Mouse (Mus musculus) liver, adult 2 months (tissue): ENCODE data around the gene Txlnb. TPM values are rescaled to one million over a fixed set of nuclear protein-coding genes. Genes with fewer than 3 reads are reported as not detected.
"Not testable (repeated sequence)": the region's sequence is repeated elsewhere in the genome, so short reads cannot be mapped to it uniquely, and the experiment has no call there.

ENCODE experiments used
- DNase-seq: peaks from one replicate; pipeline ENCODE4 v3.0.0-alpha.2; 2011; ENCODE audit warnings: low read depth, low spot score; ENCODE audit errors: extremely low read depth
- H3K27ac ChIP-seq: fragments of 200-500 bp; replicated peaks from 2 replicates; pipeline ENCODE4 v1.5.1; 2012; ENCODE audit warnings: low read depth, mild to moderate bottlenecking, control low read depth, inconsistent platforms, low read length; ENCODE audit not compliant: insufficient read depth
- H3K27me3 ChIP-seq: fragments of 200-500 bp; 2 replicates; pipeline ENCODE4 v1.6.1; 2012; ENCODE audit warnings: mild to moderate bottlenecking, moderate library complexity, low read length, inconsistent platforms; ENCODE audit not compliant: control insufficient read depth, insufficient read depth
- H3K36me3 ChIP-seq: fragments of 200-500 bp; 2 replicates; pipeline ENCODE4 v1.6.1; 2012; ENCODE audit warnings: low read length, inconsistent platforms; ENCODE audit not compliant: control insufficient read depth, insufficient read depth
- H3K4me1 ChIP-seq: fragments of 200-500 bp; 2 replicates; pipeline ENCODE4 v1.6.1; 2011; ENCODE audit warnings: low read length; ENCODE audit not compliant: control insufficient read depth, insufficient read depth
- H3K4me3 ChIP-seq: fragments of 200-500 bp; 2 replicates; pipeline ENCODE4 v1.5.1; 2011; ENCODE audit warnings: low read depth, mild to moderate bottlenecking, control low read depth, low read length, moderate library complexity; ENCODE audit not compliant: insufficient read depth
- H3K79me2 ChIP-seq: fragments of 200-500 bp; 2 replicates; pipeline ENCODE4 v1.6.1; 2012; ENCODE audit warnings: inconsistent platforms, mild to moderate bottlenecking, low read length, moderate library complexity; ENCODE audit not compliant: control insufficient read depth, insufficient read depth
- H3K9ac ChIP-seq: fragments of 200-500 bp; 2 replicates; pipeline ENCODE4 v1.6.1; 2012; ENCODE audit warnings: low read depth, mild to moderate bottlenecking, control low read depth, inconsistent platforms, low read length
- CTCF ChIP-seq: fragments of 200-500 bp; IDR thresholded peaks from 2 replicates; pipeline ENCODE4 v1.5.1; 2011; ENCODE audit warnings: low read depth, low read length, control low read depth
- POLR2A ChIP-seq: fragments of 200-500 bp; IDR thresholded peaks from 2 replicates; pipeline ENCODE4 v1.6.1; 2011; ENCODE audit warnings: low read length, control low read depth; ENCODE audit not compliant: insufficient read depth; ENCODE audit errors: extremely low read depth
- WGBS: fragments of 180-500 bp; shearing (Covaris S2); methylation state at CpG from one replicate; pipeline ENCODE4 v1.1.7; 2018; 5-methylcytosine and 5-hydroxymethylcytosine counted together
- polyA plus RNA-seq: library from polyadenylated mRNA; depleted of rRNA; stranded (reverse); fragments of >200 nt; gene quantifications from 2 replicates; pipeline ENCODE4 v1.2.3, GENCODE M21; 2012
- total RNA-seq: library from RNA; depleted of rRNA; stranded (reverse); fragments of >200 nt; gene quantifications from 2 replicates; pipeline ENCODE4 v1.2.3, GENCODE M21; 2014

Txlnb gene
- total and polyA plus RNA-seq, 2 experiments = 0.18 TPM; not detected in 1

DNA sequence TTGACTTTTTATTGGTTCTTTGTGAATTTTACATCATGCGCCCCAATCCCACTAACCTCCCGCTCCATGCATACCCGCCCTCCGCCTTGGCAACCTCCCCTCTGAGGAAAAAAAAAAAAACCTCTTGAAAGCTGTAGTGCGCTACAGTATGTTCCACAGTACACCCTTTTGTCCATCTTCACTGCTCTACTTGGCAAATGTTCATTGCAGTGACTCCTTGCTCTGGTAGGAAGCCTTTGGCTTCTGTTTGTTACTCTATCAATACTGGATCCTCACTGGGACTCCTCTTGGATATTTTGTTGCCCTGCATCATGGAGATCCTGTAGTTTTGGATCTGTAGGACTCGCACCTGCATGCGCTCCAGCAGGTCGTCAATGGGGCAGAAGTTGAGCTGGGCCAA is 33.1 kb upstream of the Txlnb start:
- WGBS = 97% methylated on average over 8 of the region's 8 CpGs
- TF ChIP-seq POLR2A = no peak
- no peak for TF ChIP-seq CTCF
- H3K27me3 ChIP-seq = no peaks in the 10 kb centered on the region
- H3K4me1 ChIP-seq = peaks cover 3% of the 10 kb centered on the region; the same call in 1 of the 2 replicates
- DNase-seq = no peak
- H3K4me3 ChIP-seq = no peak overlapping the region
- H3K79me2 ChIP-seq = no peaks in the 10 kb centered on the region
- no peak overlapping the region for H3K27ac ChIP-seq
- H3K9ac ChIP-seq = no peak overlapping the region
- H3K36me3 ChIP-seq = no peaks in the 10 kb centered on the region

DNA sequence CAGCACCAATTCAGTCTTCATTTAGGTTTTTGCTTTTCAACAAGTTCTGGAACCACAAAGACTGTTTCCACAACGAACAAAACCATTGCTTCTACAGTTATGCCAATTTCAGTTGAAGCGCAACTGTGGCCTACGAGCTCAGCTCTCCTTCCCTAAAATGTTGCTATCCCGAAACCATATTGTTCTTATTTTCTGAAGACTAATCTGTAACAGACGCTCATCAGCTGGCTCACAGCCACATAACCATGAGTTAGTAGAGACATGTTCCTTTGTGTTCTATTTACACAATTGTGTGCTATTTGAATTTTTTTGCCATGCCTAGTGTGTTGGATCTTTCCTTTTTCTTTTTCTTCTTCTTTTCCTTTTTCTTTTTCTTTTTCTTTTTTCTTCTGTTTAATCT is 26.2 kb upstream of the Txlnb start:
- TF ChIP-seq CTCF (no peak), POLR2A (no peak)
- H3K4me1 ChIP-seq = no peaks in the 10 kb centered on the region
- WGBS = 88% methylated on average over 5 of the region's 5 CpGs
- no peaks in the 10 kb centered on the region for H3K36me3 ChIP-seq
- no peaks in the 10 kb centered on the region for H3K27me3 ChIP-seq
- no peak for DNase-seq
- no peak overlapping the region for H3K4me3 ChIP-seq
- H3K79me2 ChIP-seq = no peaks in the 10 kb centered on the region
- no peak overlapping the region for H3K27ac ChIP-seq
- H3K9ac ChIP-seq = no peak overlapping the region

DNA sequence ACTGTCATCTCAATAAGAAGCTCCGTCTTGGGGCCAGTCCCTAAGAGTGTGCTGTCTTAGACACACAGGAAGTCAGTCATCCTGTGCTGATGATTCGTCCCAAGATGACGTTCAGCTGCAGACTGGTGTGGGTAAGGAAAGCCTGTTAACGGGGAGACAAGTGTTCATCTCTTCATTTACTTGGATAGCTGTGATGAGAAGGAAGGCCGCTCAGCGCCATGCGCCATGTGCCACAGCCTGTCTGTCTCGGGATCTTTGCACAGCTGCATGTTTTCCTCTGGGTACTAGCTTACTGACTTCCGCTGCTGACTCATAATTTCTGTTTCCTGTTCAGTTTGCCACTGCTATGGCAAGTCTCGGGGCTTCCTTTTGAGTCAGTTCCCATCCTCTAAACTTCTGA is 23.7 kb upstream of the Txlnb start:
- 69% methylated on average over 10 of the region's 10 CpGs for WGBS
- H3K27me3 ChIP-seq = no peaks in the 10 kb centered on the region
- peak; percentile 44 for DNase-seq
- H3K4me3 ChIP-seq = no peak overlapping the region
- H3K36me3 ChIP-seq = no peaks in the 10 kb centered on the region
- TF ChIP-seq POLR2A = no peak
- TF ChIP-seq CTCF = no peak
- no peak overlapping the region for H3K9ac ChIP-seq
- H3K4me1 ChIP-seq = no peaks in the 10 kb centered on the region
- H3K27ac ChIP-seq = no peak overlapping the region
- no peaks in the 10 kb centered on the region for H3K79me2 ChIP-seq

GRCm38 (mm10) chr10:17774366-17774765 is 21.7 kb upstream of the Txlnb start:
- no peaks in the 10 kb centered on the region for H3K4me1 ChIP-seq
- TF ChIP-seq CTCF (no peak), POLR2A (no peak)
- no peaks in the 10 kb centered on the region for H3K36me3 ChIP-seq
- 85% methylated on average over 3 of the region's 3 CpGs for WGBS
- no peaks in the 10 kb centered on the region for H3K27me3 ChIP-seq
- H3K4me3 ChIP-seq = no peak overlapping the region
- H3K79me2 ChIP-seq = no peaks in the 10 kb centered on the region
- no peak overlapping the region for H3K27ac ChIP-seq
- no peak overlapping the region for H3K9ac ChIP-seq
- no peak for DNase-seq

DNA sequence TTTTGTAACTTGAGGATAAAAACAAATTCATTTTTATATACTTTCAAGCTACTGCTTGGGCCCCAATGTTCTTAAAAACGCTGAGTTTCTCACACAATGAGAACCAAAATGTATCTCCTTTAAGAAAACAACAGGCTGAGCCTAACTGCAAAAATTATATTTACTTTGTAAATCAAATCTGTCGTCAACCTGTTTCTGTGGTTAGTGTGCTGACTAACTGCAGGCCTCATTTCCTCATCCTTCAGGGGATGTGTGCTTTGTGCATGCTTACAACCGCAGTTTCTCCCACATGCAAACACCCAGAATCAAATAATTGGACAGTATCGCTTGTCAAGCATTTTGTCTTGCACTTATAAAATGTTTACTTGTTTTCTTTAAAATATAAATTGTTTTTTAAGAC is 20.9 kb upstream of the Txlnb start:
- peak; percentile 13 for DNase-seq
- Histone ChIP-seq H3K79me2 (no peaks in the 10 kb centered on the region), H3K27ac (no peak overlapping the region), H3K4me1 (no peaks in the 10 kb centered on the region), H3K9ac (no peak overlapping the region), H3K27me3 (no peaks in the 10 kb centered on the region), H3K36me3 (no peaks in the 10 kb centered on the region), H3K4me3 (no peak overlapping the region)
- 62% methylated on average over 4 of the region's 4 CpGs for WGBS
- TF ChIP-seq POLR2A (no peak), CTCF (no peak)

DNA sequence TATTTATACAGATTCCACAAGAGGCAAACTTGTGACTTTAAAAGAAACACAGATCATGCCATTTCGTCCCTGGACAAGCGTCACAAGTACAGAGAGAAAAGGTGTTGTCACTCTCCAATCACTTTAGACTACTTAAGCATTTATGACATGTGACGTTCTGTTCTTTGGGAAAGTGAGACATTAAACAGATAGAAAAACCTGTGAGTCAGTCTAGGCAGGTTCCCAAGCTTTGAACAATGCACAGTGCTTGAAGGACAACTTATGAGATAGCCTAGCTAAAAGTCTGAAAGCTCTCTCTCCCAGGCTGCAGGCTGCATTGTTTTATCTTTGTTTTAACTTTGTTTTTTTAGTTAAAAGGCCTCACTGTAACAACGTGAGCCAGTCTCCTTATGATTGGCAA is 19.3 kb upstream of the Txlnb start:
- not testable (repeated sequence) for H3K4me1 ChIP-seq, H3K27me3 ChIP-seq, H3K4me3 ChIP-seq, H3K27ac ChIP-seq, H3K79me2 ChIP-seq, H3K36me3 ChIP-seq, DNase-seq, H3K9ac ChIP-seq
- WGBS = 79% methylated on average over 4 of the region's 4 CpGs

- no peaks in the 10 kb centered on the region for H3K79me2 ChIP-seq
- no peak overlapping the region for H3K9ac ChIP-seq
- H3K27ac ChIP-seq = no peak overlapping the region
- TF ChIP-seq POLR2A (no peak), CTCF (no peak)
- H3K27me3 ChIP-seq = no peaks in the 10 kb centered on the region
- DNase-seq = peak; percentile 53
- H3K36me3 ChIP-seq = no peaks in the 10 kb centered on the region
- 69% methylated on average over 3 of the region's 3 CpGs for WGBS
- H3K4me3 ChIP-seq = no peak overlapping the region
- no peaks in the 10 kb centered on the region; the same call in 1 of the 2 replicates for H3K4me1 ChIP-seq
Observed at GRCm38 (mm10) chr10:17786771-17787170, 9.3 kb upstream of the Txlnb start.
